Mouse (Mus musculus): ENCODE results near the gene Amh. TPM values are rescaled to one million over a fixed set of nuclear protein-coding genes. Genes with fewer than 3 reads are reported as not detected.
A peak's percentile ranks its signal among the peaks of the same experiment; 100 is the strongest.

Amh gene
- polyA plus RNA-seq, 1 experiment from 2014 or later, result not detected

- Histone ChIP-seq H3K9ac (no peak overlapping the region), H3K36me3 (replicated peaks) (peaks cover 23% of the 10 kb centered on the region), H3K4me2 (0 out of 2 replicates have a peak overlapping the region, but pooled peaks have one; percentile 99), H3K9me3 (no peaks in the 10 kb centered on the region), H3K4me1 (peaks cover 44% of the 10 kb centered on the region), H3K27me3 (no peaks in the 10 kb centered on the region), H3K4me3 (replicated peaks) (0 out of 2 replicates have a peak overlapping the region, but pooled peaks have one; percentile 90), H3K27ac (no peak overlapping the region)
- no peak for ATAC-seq (ENCODE audit: low FRiP score)
- 87% methylated on average over 5 of the region's 5 CpGs for WGBS
These were observed 51.9 kb downstream of the Amh start for GRCm38 (mm10) chr10:80856908-80857307.

MicroRNAs within 50 kb of the gene (microRNA counts, 519-probe panel; counts per million panel counts)
- not detected for microRNA mmu-miR-1982

Small RNA genes within 50 kb of the gene (microRNA-seq; reads per million reads assigned to microRNA genes)
- 4.9 reads per million, percentile 18 among the genes with 10 or more reads in this experiment for gene Mir1982

Other genes starting within 250 kb of the Amh start
- gene Rexo1, start 243.7 kb upstream of the Amh start, polyA plus RNA-seq (2016; fragmentation: Nextera tagmentation; extraction: Ambion mirVana), result 31.0 and 36.0 TPM in 2 replicates
- 8.7 and 9.5 TPM in 2 replicates for gene Klf16, start 227.9 kb upstream of the Amh start, polyA plus RNA-seq (2016; fragmentation: Nextera tagmentation; extraction: Ambion mirVana)
- gene Abhd17a, start 214.9 kb upstream of the Amh start, polyA plus RNA-seq (2016; fragmentation: Nextera tagmentation; extraction: Ambion mirVana), result 84.2 and 89.6 TPM in 2 replicates
- 63.7 and 67.8 TPM in 2 replicates for gene Scamp4, start 202.4 kb upstream of the Amh start, polyA plus RNA-seq (2016; fragmentation: Nextera tagmentation; extraction: Ambion mirVana)
- 5.3 and 6.0 TPM in 2 replicates for gene Adat3, start 202.4 kb upstream of the Amh start, polyA plus RNA-seq (2016; fragmentation: Nextera tagmentation; extraction: Ambion mirVana)
- gene Gm49322, start 199.2 kb upstream of the Amh start, polyA plus RNA-seq (2016; fragmentation: Nextera tagmentation; extraction: Ambion mirVana), result 5.9 and 6.6 TPM in 2 replicates
- gene Csnk1g2, start 182.4 kb upstream of the Amh start, polyA plus RNA-seq (2016; fragmentation: Nextera tagmentation; extraction: Ambion mirVana), result 146 and 161 TPM in 2 replicates
- gene Btbd2, start 148.2 kb upstream of the Amh start, polyA plus RNA-seq (2016; fragmentation: Nextera tagmentation; extraction: Ambion mirVana), result 84.3 and 85.1 TPM in 2 replicates
- 74.4 and 75.4 TPM in 2 replicates for gene Mknk2, start 127.1 kb upstream of the Amh start, polyA plus RNA-seq (2016; fragmentation: Nextera tagmentation; extraction: Ambion mirVana)
- 52.4 and 54.1 TPM in 2 replicates for gene Mob3a, start 103.3 kb upstream of the Amh start, polyA plus RNA-seq (2016; fragmentation: Nextera tagmentation; extraction: Ambion mirVana)
- gene Izumo4, start 103.1 kb upstream of the Amh start, polyA plus RNA-seq (2016; fragmentation: Nextera tagmentation; extraction: Ambion mirVana), result 20.6 and 21.6 TPM in 2 replicates
- 87.5 and 89.3 TPM in 2 replicates for gene Ap3d1, start 63.0 kb upstream of the Amh start, polyA plus RNA-seq (2016; fragmentation: Nextera tagmentation; extraction: Ambion mirVana)
- 27.6 and 28.2 TPM in 2 replicates for gene Dot1l, start 50.0 kb upstream of the Amh start, polyA plus RNA-seq (2016; fragmentation: Nextera tagmentation; extraction: Ambion mirVana)
- 77.1 and 89.4 TPM in 2 replicates for gene Sf3a2, start 7.0 kb upstream of the Amh start, polyA plus RNA-seq (2016; fragmentation: Nextera tagmentation; extraction: Ambion mirVana)
- 152 and 156 TPM in 2 replicates for gene Plekhj1, start 6.6 kb upstream of the Amh start, polyA plus RNA-seq (2016; fragmentation: Nextera tagmentation; extraction: Ambion mirVana)
- 0.27 and 0.36 TPM in 2 replicates for gene Jsrp1, start 8.3 kb downstream of the Amh start, polyA plus RNA-seq (2016; fragmentation: Nextera tagmentation; extraction: Ambion mirVana)
- 1,463 and 1,490 TPM in 2 replicates for gene Oaz1, start 21.4 kb downstream of the Amh start, polyA plus RNA-seq (2016; fragmentation: Nextera tagmentation; extraction: Ambion mirVana)
- gene Lingo3, start 38.8 kb downstream of the Amh start, polyA plus RNA-seq (2016; fragmentation: Nextera tagmentation; extraction: Ambion mirVana), result 1.5 and 1.7 TPM in 2 replicates
- 274 and 289 TPM in 2 replicates for gene Lsm7, start 50.0 kb downstream of the Amh start, polyA plus RNA-seq (2016; fragmentation: Nextera tagmentation; extraction: Ambion mirVana)
- gene Sppl2b, start 50.0 kb downstream of the Amh start, polyA plus RNA-seq (2016; fragmentation: Nextera tagmentation; extraction: Ambion mirVana), result 43.3 and 44.0 TPM in 2 replicates
- 0.06 and 0.08 TPM in 2 replicates for gene Tmprss9, start 66.6 kb downstream of the Amh start, polyA plus RNA-seq (2016; fragmentation: Nextera tagmentation; extraction: Ambion mirVana)
- gene Timm13, start 95.7 kb downstream of the Amh start, polyA plus RNA-seq (2016; fragmentation: Nextera tagmentation; extraction: Ambion mirVana), result 311 and 314 TPM in 2 replicates
- gene Lmnb2, start 113.0 kb downstream of the Amh start, polyA plus RNA-seq (2016; fragmentation: Nextera tagmentation; extraction: Ambion mirVana), result 67.7 and 73.8 TPM in 2 replicates
- 8.2 and 9.8 TPM in 2 replicates for gene Gadd45b, start 124.8 kb downstream of the Amh start, polyA plus RNA-seq (2016; fragmentation: Nextera tagmentation; extraction: Ambion mirVana)
- 9.8 and 11.0 TPM in 2 replicates for gene Gng7, start 209.7 kb downstream of the Amh start, polyA plus RNA-seq (2016; fragmentation: Nextera tagmentation; extraction: Ambion mirVana)
- gene Diras1, start 220.4 kb downstream of the Amh start, polyA plus RNA-seq (2016; fragmentation: Nextera tagmentation; extraction: Ambion mirVana), result 8.7 and 11.6 TPM in 2 replicates
- gene Slc39a3, start 232.2 kb downstream of the Amh start, polyA plus RNA-seq (2016; fragmentation: Nextera tagmentation; extraction: Ambion mirVana), result 29.2 and 32.8 TPM in 2 replicates

Data from forebrain, embryonic 12.5 days (tissue).